Mouse (Mus musculus) layer of hippocampus, adult 11-12 months (tissue): Measurements from ENCODE around the gene Jmjd1c.
A peak's percentile ranks its signal among the peaks of the same experiment; 100 is the strongest.

Source experiments
- DNase-seq: peaks from one replicate; pipeline ENCODE4 v3.0.0; 2022; ENCODE audit warnings: low spot score

Jmjd1c gene

GRCm38 (mm10) chr10:67131709-67132108 lies 35.8 kb downstream of the Jmjd1c start:
- no peak for DNase-seq

- no peak for DNase-seq
Observed at GRCm38 (mm10) chr10:67134322-67134721, 38.4 kb downstream of the Jmjd1c start.

GRCm38 (mm10) chr10:67137437-67137836 lies 41.5 kb downstream of the Jmjd1c start:
- no peak for DNase-seq

- no peak for DNase-seq
Observed at GRCm38 (mm10) chr10:67143661-67144060, 47.7 kb downstream of the Jmjd1c start.

- DNase-seq, result no peak
Observed at GRCm38 (mm10) chr10:67144269-67144668, 48.3 kb downstream of the Jmjd1c start.

GRCm38 (mm10) chr10:67145623-67146022 lies 49.7 kb downstream of the Jmjd1c start:
- DNase-seq, result no peak

GRCm38 (mm10) chr10:67151766-67152165 lies 55.8 kb downstream of the Jmjd1c start:
- DNase-seq, result no peak

GRCm38 (mm10) chr10:67154647-67155046 lies 58.7 kb downstream of the Jmjd1c start:
- no peak for DNase-seq

- DNase-seq, result no peak
Observed at GRCm38 (mm10) chr10:67174049-67174448, 78.1 kb downstream of the Jmjd1c start.

GRCm38 (mm10) chr10:67176031-67176430 lies 80.1 kb downstream of the Jmjd1c start:
- DNase-seq, result no peak

GRCm38 (mm10) chr10:67176932-67177331 lies 81.0 kb downstream of the Jmjd1c start:
- no peak for DNase-seq

- DNase-seq, result no peak
Observed at GRCm38 (mm10) chr10:67177410-67177809, 81.5 kb downstream of the Jmjd1c start.

GRCm38 (mm10) chr10:67180021-67180420 lies 84.1 kb downstream of the Jmjd1c start:
- DNase-seq, result no peak

- DNase-seq, result no peak
Observed at GRCm38 (mm10) chr10:67180799-67181198, 84.9 kb downstream of the Jmjd1c start.

GRCm38 (mm10) chr10:67182651-67183050 lies 86.7 kb downstream of the Jmjd1c start:
- DNase-seq, result no peak

GRCm38 (mm10) chr10:67183086-67183485 lies 87.2 kb downstream of the Jmjd1c start:
- DNase-seq, result no peak

GRCm38 (mm10) chr10:67184441-67185070 lies 88.6 kb downstream of the Jmjd1c start:
- DNase-seq, result no peak

GRCm38 (mm10) chr10:67185491-67186081 lies 89.7 kb downstream of the Jmjd1c start:
- DNase-seq, result peak; percentile 83

- DNase-seq, result no peak
Observed at GRCm38 (mm10) chr10:67186489-67186888, 90.6 kb downstream of the Jmjd1c start.

- DNase-seq, result no peak
Observed at GRCm38 (mm10) chr10:67187001-67187453, 91.1 kb downstream of the Jmjd1c start.

- no peak for DNase-seq
Observed at GRCm38 (mm10) chr10:67187952-67188351, 92.0 kb downstream of the Jmjd1c start.

- DNase-seq, result no peak
Observed at GRCm38 (mm10) chr10:67189057-67189456, 93.1 kb downstream of the Jmjd1c start.

- peak; percentile 20 for DNase-seq
Observed at GRCm38 (mm10) chr10:67190261-67190660, 94.3 kb downstream of the Jmjd1c start.

GRCm38 (mm10) chr10:67192366-67192765 lies 96.4 kb downstream of the Jmjd1c start:
- DNase-seq, result no peak
